Mouse (Mus musculus): ENCODE results near the gene Frrs1.

- TF ChIP-seq CTCF (IDR thresholded peaks at IDR 0.05) (no peak), POLR2A (IDR thresholded peaks at IDR 0.05; ENCODE audit: insufficient read depth, low read depth, low read length) (no peak)
Measured at GRCm38 (mm10) chr3:116884941-116885340, 25.7 kb downstream of the Frrs1 start.
